Mouse (Mus musculus) urinary bladder, postnatal 4 days (tissue): Measurements from ENCODE around the gene Nfrkb.
A peak's percentile ranks its signal among the peaks of the same experiment; 100 is the strongest.

Experiments used
- DNase-seq, 2 experiments: peaks; one replicate each; pipeline ENCODE4 v3.0.0; 2021 to 2022; ENCODE audit warnings: low spot score in 2 of 2

Nfrkb gene

GRCm38 (mm10) chr9:31385947-31386354, at the start of gene Nfrkb:
Gene Nfrkb (plus strand): TSS chr9:31386192.
- DNase-seq = peak; percentile 91 to 96

GRCm38 (mm10) chr9:31344289-31344831, 41.6 kb upstream of the Nfrkb start:
- DNase-seq = no peak

- DNase-seq = no peak
Observed at GRCm38 (mm10) chr9:31346575-31347080, 39.4 kb upstream of the Nfrkb start.

- DNase-seq = no peak
Observed at GRCm38 (mm10) chr9:31348458-31348857, 37.5 kb upstream of the Nfrkb start.

GRCm38 (mm10) chr9:31348915-31349314, 37.1 kb upstream of the Nfrkb start:
- DNase-seq = peak; percentile 54 to 75

GRCm38 (mm10) chr9:31352716-31353115, 33.3 kb upstream of the Nfrkb start:
- no peak for DNase-seq

- DNase-seq = no peak
Observed at GRCm38 (mm10) chr9:31353518-31353917, 32.5 kb upstream of the Nfrkb start.

GRCm38 (mm10) chr9:31354051-31354450, 31.9 kb upstream of the Nfrkb start:
- DNase-seq = no peak

GRCm38 (mm10) chr9:31363698-31364609, 22.0 kb upstream of the Nfrkb start:
- no peak for DNase-seq

- no peak for DNase-seq
Observed at GRCm38 (mm10) chr9:31365086-31365485, 20.9 kb upstream of the Nfrkb start.

- no peak for DNase-seq
Observed at GRCm38 (mm10) chr9:31371740-31372139, 14.3 kb upstream of the Nfrkb start.

GRCm38 (mm10) chr9:31376661-31377060, 9.3 kb upstream of the Nfrkb start:
- no peak for DNase-seq

- DNase-seq = no peak
Observed at GRCm38 (mm10) chr9:31384786-31385499, 1.0 kb upstream of the Nfrkb start.

GRCm38 (mm10) chr9:31385500-31385869, 507 bp upstream of the Nfrkb start:
- no peak for DNase-seq

GRCm38 (mm10) chr9:31386368-31387180, 582 bp downstream of the Nfrkb start:
- no peak for DNase-seq

- no peak for DNase-seq
Observed at GRCm38 (mm10) chr9:31387206-31387605, 1.2 kb downstream of the Nfrkb start.

GRCm38 (mm10) chr9:31400441-31400840, 14.4 kb downstream of the Nfrkb start:
- peak; percentile 56 to 82 for DNase-seq

- no peak for DNase-seq
Observed at GRCm38 (mm10) chr9:31404311-31404710, 18.3 kb downstream of the Nfrkb start.

GRCm38 (mm10) chr9:31405217-31405616, 19.2 kb downstream of the Nfrkb start:
- no peak for DNase-seq

GRCm38 (mm10) chr9:31412165-31412564, 26.2 kb downstream of the Nfrkb start:
- DNase-seq = no peak

- DNase-seq = no peak
Observed at GRCm38 (mm10) chr9:31418821-31419220, 32.8 kb downstream of the Nfrkb start.

- DNase-seq = no peak
Observed at GRCm38 (mm10) chr9:31422143-31422542, 36.2 kb downstream of the Nfrkb start.
